15 mouse cellular contexts compared by ENCODE assay signal in the genomic region with DNA sequence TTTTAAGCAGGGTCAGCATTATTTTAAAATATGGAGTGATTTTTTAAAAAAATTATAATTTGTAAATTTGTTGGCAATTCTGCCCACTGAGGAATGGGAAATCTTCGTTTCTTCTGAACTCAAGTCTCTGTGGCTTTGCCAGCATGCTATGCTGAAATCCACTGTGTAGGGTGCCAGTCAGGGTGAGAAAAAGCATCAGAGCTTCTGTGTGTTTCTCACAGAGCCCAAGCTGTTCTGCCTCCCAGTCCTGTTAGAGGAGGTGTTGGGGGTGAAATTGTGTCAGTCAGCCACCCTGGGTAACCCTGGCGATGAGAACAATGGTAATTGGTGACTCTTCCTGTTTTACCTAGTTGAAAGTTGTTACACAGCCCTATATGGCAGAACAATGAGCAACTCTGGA.
"Had no signal": no experiment of that assay in that cellular context is flagged by ENCODE, and none has a peak within 500 bp of the region (broad histone marks: within the 10 kb centered on the region; RNA-seq: fewer than 3 reads in every experiment).

No protein-coding gene starts in this region.

- H3K27ac ChIP-seq: layer of hippocampus, adult 2 months; left cerebral cortex, adult 2 months; limb, embryonic 10.5 days; macrophage; midbrain, embryonic 12.5 days; stomach, embryonic 15.5 days had no signal

- H3K4me2 ChIP-seq: liver, embryonic 11.5 days; lung, embryonic 14.5 days; midbrain, embryonic 12.5 days; stomach, embryonic 15.5 days had no signal

- H3K27me3 ChIP-seq: megakaryocyte, embryonic 14.5 days; midbrain, embryonic 12.5 days; stomach, embryonic 15.5 days had no signal

- H3K4me1 ChIP-seq: limb, embryonic 10.5 days; megakaryocyte, embryonic 14.5 days; midbrain, embryonic 12.5 days; stomach, embryonic 15.5 days had no signal

- H3K9ac ChIP-seq: lung, embryonic 14.5 days; midbrain, embryonic 12.5 days; stomach, embryonic 15.5 days had no signal

- H3K9me3 ChIP-seq: limb, embryonic 10.5 days; midbrain, embryonic 12.5 days; stomach, embryonic 15.5 days had no signal

- DNase-seq: kidney, adult 18-20 months; kidney, postnatal 10 days; kidney, postnatal 4 days; lung, embryonic 14.5 days; lung, postnatal 10 days; thymus, adult 2 months; thymus, postnatal 25 days had no signal

- H3K36me3 ChIP-seq: limb, embryonic 10.5 days; midbrain, embryonic 12.5 days; stomach, embryonic 15.5 days had no signal

- H3K4me3 ChIP-seq: layer of hippocampus, adult 2 months; left cerebral cortex, adult 2 months; limb, embryonic 10.5 days; megakaryocyte, embryonic 14.5 days; midbrain, embryonic 12.5 days; stomach, embryonic 15.5 days had no signal
